Mouse (Mus musculus): ENCODE data around the gene Orai2.
A peak's percentile ranks its signal among the peaks of the same experiment; 100 is the strongest.
"Not testable (repeated sequence)": the region's sequence is repeated elsewhere in the genome, so short reads cannot be mapped to it uniquely, and the experiment has no call there.

Gene Orai2

DNA sequence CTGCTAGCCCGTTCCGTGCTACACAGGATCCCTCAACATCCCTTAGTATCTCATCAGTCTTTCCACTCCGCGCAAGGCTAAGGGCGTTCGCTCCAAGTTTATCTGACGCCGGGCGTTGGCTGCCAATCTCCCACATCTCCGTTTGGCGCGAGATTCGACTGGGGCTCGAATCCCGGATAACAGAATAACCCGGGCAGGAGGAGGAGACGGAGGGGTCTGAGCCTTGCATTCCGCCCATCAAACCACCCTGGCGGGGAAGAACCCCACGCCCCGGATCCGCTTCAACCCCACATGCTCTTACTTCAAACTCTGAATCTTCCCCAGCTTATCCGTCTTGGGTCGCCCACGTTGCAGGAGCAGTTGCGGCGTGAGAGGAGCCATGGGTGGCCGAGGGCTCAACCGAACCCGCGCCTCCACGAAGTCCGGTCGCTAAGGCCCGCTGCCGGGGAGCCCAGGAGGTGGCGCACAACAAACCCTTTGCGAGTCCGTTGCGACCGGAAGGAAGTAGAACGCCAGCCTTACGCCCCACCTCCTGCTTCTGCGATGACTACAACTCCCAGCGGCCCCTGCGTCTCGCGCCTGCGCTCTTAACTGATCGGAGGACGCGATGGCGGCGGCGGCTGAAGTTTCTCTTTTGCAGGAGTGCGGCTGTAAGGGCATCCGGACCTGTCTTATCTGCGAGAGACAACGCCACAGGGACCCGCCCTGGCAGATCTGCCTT, 34.8 kb downstream of the Orai2 start, which contains the start of the genes Lrwd1 and Alkbh4:
Gene Lrwd1, minus strand, starts transcription at position 504 of the 721 bp plus-strand sequence.
Gene Alkbh4, plus strand, starts transcription at position 576 of the 721 bp plus-strand sequence.
- peak; percentile 97 for DNase-seq

DNA sequence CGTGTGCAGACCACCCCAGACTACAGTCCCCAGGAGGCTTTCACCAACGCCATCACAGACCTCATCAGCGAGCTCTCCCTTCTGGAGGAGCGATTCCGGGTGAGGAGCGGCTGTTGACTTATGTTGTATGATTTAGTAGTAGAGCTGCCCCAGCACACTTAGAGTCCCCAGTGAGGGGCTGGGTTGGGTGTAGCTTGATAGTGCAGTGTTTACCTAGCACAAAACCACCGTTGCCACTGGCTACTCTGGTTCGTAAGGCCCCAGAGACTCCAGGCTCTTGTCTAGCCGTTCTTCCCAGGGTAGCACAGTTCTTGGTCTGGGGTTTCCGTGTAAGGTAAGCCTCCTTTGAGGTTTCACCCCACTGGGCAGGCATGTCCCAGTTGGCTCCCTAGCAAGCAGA, 48.3 kb downstream of the Orai2 start:
- no peak for DNase-seq

DNA sequence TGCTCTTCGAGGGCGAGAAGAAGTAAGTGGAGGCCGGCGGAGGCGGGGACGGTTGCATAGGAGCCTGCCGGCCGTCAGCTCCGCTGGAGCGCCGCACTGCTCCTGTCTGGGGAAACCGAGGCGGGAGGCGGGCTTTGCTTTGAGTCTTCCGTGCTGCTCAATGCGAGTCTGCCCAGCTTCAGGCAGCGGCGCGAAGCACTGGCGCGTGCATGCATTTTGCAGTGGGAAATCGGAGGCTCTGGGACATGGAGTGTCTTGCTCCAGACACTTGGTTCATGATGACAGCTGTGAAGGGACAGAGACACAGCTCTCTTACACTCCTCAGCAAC, 53.8 kb downstream of the Orai2 start:
- DNase-seq, result no peak

- peak; percentile 98 for DNase-seq
These were observed 54.4 kb downstream of the Orai2 start, which contains the start of gene Polr2j for GRCm38 (mm10) chr5:136115891-136116783. Gene Polr2j (plus strand): TSS chr5:136116631.

DNA sequence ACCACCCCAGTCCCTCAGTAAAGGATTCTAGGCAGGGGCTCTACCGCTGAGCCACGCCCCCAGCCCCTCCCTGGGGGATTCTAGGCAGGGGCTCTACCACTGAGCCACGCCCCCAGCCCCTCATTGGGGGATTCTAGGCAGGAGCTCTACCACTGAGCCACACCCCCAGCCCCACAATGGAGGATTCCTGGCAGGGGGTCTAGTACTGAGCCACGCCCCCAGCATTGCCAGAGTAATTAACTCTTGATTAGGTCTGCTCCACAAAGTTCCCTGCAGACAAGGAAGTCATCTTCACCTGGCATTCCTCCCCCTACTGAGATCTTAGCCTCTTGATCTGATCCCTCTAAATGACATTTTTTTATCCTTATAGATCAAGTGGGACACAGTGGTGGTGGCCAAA, 57.0 kb downstream of the Orai2 start:
- DNase-seq, result not testable (repeated sequence)

DNA sequence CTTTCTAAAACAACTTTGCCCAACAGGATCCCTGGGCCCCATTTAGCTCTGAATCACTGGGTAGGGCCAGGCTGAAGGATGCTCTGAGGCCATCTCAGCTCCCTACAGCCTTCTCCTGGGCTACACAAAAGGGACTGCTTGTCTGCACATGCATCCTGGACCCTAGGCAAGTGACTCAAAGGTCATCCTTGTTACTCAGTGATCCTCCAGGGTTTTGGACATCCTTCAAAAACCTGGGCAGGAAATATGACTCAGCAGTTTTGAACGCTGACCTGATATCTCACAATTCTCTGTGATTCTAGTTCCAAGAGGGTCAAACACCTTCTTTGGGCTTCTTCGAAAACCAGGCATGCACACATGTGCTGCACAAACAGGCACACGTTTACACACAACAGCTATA, 61.5 kb downstream of the Orai2 start:
- no peak for DNase-seq

DNA sequence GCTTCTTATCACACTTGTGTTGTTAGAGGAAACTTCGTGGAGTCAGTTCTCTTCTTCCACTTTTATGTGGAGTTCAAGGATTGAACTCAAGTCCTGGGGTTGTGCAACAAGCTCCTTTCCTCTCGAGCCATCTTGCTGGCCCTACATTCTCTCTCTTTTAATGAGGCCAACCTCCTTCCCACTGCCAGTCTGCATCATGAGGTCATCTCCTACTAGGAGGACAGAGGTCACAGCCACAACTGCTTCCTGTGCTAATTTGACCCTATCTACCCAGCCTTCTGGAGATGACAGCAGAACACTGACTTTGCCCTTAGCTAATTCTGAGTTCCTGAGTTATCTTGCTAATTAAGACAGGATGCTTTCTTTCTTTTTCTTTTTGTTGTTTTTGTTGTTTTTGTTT, 62.0 kb downstream of the Orai2 start:
- DNase-seq, result no peak

- DNase-seq, result no peak
These were observed 66.0 kb downstream of the Orai2 start for GRCm38 (mm10) chr5:136104511-136104910.

GRCm38 (mm10) chr5:136102099-136102820, 68.3 kb downstream of the Orai2 start:
- DNase-seq, result peak; percentile 73

DNA sequence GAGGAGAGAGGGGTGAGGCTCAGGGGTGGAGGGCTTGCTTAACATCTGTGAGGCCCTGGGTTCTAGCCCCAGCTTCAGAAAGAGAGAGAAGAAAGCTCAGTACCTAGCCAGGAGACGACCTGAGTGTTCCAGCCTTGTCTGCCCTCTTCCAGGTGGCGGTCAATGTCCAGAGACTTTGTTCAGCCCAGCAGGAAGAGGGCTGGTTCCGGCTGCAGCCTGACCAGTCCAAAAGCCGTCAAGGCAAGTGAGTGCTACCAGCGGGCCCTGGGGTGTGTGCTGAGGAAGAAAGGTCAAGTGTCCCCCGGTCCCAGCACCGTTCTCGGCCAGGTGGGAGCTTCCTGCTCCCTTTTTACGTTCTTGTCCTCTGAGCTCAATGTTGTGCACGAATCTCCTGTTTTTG, 72.0 kb downstream of the Orai2 start:
- DNase-seq, result no peak

Data from lung, postnatal 14 days (tissue).